In the genomic region with DNA sequence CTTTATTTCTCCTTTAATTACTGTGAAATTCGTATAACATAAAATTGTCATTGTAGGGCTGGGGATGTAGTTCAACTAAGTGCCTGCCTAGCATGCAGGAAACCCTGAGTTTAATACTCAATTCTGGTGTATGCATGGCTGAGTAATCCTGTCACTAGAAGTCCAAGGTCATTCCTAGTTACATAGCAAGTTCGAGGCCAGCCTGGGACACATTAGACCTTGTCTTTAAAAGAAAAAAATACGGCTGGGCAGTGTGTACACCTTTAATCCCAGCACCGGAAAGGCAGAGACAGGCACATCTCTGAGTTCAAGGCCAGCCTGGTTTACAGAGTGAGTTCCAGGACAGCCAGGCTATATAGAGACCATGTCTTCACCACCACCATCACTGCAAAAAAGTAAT, we compare ENCODE assay signal across 8 mouse cellular contexts. TPM values are rescaled to one million over a fixed set of nuclear protein-coding genes. Genes with fewer than 3 reads are reported as not detected.
A peak's percentile ranks its signal among the peaks of the same experiment; 100 is the strongest.
DNase-seq lines count a peak whose midpoint lies in the region; ATAC-seq and TF ChIP-seq lines count a peak whose summit lies in the region.

No protein-coding gene starts in this region.

- no peaks in the 10 kb centered on the region for H3K36me3 ChIP-seq in lung, embryonic 14.5 days (ENCODE audit: insufficient read depth)
- no peaks in the 10 kb centered on the region for H3K36me3 ChIP-seq in limb, embryonic 11.5 days (ENCODE audit: control insufficient read depth, insufficient read depth, low read length)
- H3K36me3 ChIP-seq in neural tube, embryonic 15.5 days = no peaks in the 10 kb centered on the region

- no peak overlapping the region for H3K27ac ChIP-seq in lung, embryonic 14.5 days (ENCODE audit: low read depth)
- H3K27ac ChIP-seq in limb, embryonic 11.5 days (replicated peaks; ENCODE audit: low read depth, low read length) = no peak overlapping the region
- peak overlapping the region; percentile 83 for H3K27ac ChIP-seq in neural tube, embryonic 15.5 days (replicated peaks)

- 52% methylated on average over 4 of the region's 4 CpGs for WGBS in lung, embryonic 14.5 days
- WGBS in limb, embryonic 11.5 days = 56% methylated on average over 4 of the region's 4 CpGs
- WGBS in neural tube, embryonic 15.5 days = 61% methylated on average over 4 of the region's 4 CpGs

- ATAC-seq in lung, embryonic 14.5 days (ENCODE audit: insufficient read depth) = no peak
- ATAC-seq in limb, embryonic 11.5 days (ENCODE audit: insufficient number of reproducible peaks, low FRiP score, low TSS enrichment, low read depth) = no peak
- no peak for ATAC-seq in neural tube, embryonic 15.5 days (ENCODE audit: low FRiP score)

- H3K4me3 ChIP-seq in lung, embryonic 14.5 days (ENCODE audit: low read depth, low read length) = peak overlapping the region; percentile 84
- peak overlapping the region; percentile 80 for H3K4me3 ChIP-seq in limb, embryonic 11.5 days (ENCODE audit: low read depth, low read length)
- H3K4me3 ChIP-seq in neural tube, embryonic 15.5 days (replicated peaks) = peak overlapping the region; percentile 91

- peak; percentile 46 to 81 for DNase-seq in adrenal gland, adult (ENCODE audit: inconsistent age in 2 of 2, low spot score in 1 of 2)
- no peak for DNase-seq in adrenal gland, postnatal 4 days (ENCODE audit: low spot score in 2 of 2)
- DNase-seq in lung, embryonic 14.5 days = no peak
- no peak for DNase-seq in lung, postnatal 4 days
- DNase-seq in limb, embryonic 11.5 days (ENCODE audit: low spot score) = no peak
- no peak for DNase-seq in spleen, postnatal 10 days (ENCODE audit: low spot score in 2 of 2)
- no peak for DNase-seq in layer of hippocampus, adult 11-12 months (ENCODE audit: low spot score)

- H3K27me3 ChIP-seq in lung, embryonic 14.5 days (ENCODE audit: insufficient read depth, low read length) = peaks cover 3% of the 10 kb centered on the region; the same call in 1 of the 2 replicates
- no peaks in the 10 kb centered on the region for H3K27me3 ChIP-seq in limb, embryonic 11.5 days (ENCODE audit: control insufficient read depth, insufficient read depth, low read length)
- H3K27me3 ChIP-seq in neural tube, embryonic 15.5 days (replicated peaks) = no peaks in the 10 kb centered on the region

- no peak for TF ChIP-seq CTCF in lung, embryonic 14.5 days (IDR thresholded peaks at IDR 0.05; ENCODE audit: low read depth)

- H3K4me2 ChIP-seq in lung, embryonic 14.5 days = peak overlapping the region; percentile 99
- H3K4me2 ChIP-seq in limb, embryonic 11.5 days (ENCODE audit: low read depth, severe bottlenecking) = peak overlapping the region; percentile 98
- H3K4me2 ChIP-seq in neural tube, embryonic 15.5 days = peak overlapping the region; percentile 98

- no peaks in the 10 kb centered on the region for H3K9me3 ChIP-seq in lung, embryonic 14.5 days (ENCODE audit: low read depth, low read length)
- no peaks in the 10 kb centered on the region for H3K9me3 ChIP-seq in limb, embryonic 11.5 days (ENCODE audit: control insufficient read depth, low read length)
- H3K9me3 ChIP-seq in neural tube, embryonic 15.5 days (replicated peaks) = no peaks in the 10 kb centered on the region

- peak overlapping the region; percentile 80 for H3K9ac ChIP-seq in lung, embryonic 14.5 days
- H3K9ac ChIP-seq in limb, embryonic 11.5 days (ENCODE audit: low read length) = no peak overlapping the region; the same call in 1 of the 2 replicates
- peak overlapping the region; percentile 91; the same call in 1 of the 2 replicates for H3K9ac ChIP-seq in neural tube, embryonic 15.5 days (replicated peaks)

- peaks cover 4% of the 10 kb centered on the region; the same call in 1 of the 2 replicates for H3K4me1 ChIP-seq in lung, embryonic 14.5 days (ENCODE audit: insufficient read depth)
- H3K4me1 ChIP-seq in limb, embryonic 11.5 days (ENCODE audit: control insufficient read depth, insufficient read depth, low read length) = no peaks in the 10 kb centered on the region; the same call in 1 of the 2 replicates
- peaks cover 21% of the 10 kb centered on the region for H3K4me1 ChIP-seq in neural tube, embryonic 15.5 days

RNA-seq across cellular contexts. Expression of gene Psen2, which starts 6.4 kb away (rescaled TPM):
- 10 to 100 TPM; 40.2 to 45.4 TPM for total RNA-seq in adrenal gland, postnatal 4 days (2021)
- 7.9 and 9.8 TPM in 2 replicates for polyA plus RNA-seq in lung, embryonic 14.5 days (2014; fragmentation: Nextera tagmentation; extraction: Ambion mirVana)
- polyA plus RNA-seq in limb, embryonic 11.5 days (2014; fragmentation: Nextera tagmentation; extraction: Ambion mirVana) = 7.4 and 8.3 TPM in 2 replicates
- 16.8 and 19.8 TPM in 2 replicates for polyA plus RNA-seq in neural tube, embryonic 15.5 days (2015; fragmentation: Nextera tagmentation; extraction: Ambion mirVana)

RNA-seq across cellular contexts. Expression of gene Coq8a, which starts 57.5 kb away (rescaled TPM):
- total RNA-seq in adrenal gland, postnatal 4 days (2021) = 100 to 1,000 TPM; 167 to 183 TPM
- 4.5 and 5.2 TPM in 2 replicates for polyA plus RNA-seq in lung, embryonic 14.5 days (2014; fragmentation: Nextera tagmentation; extraction: Ambion mirVana)
- 2.0 and 2.3 TPM in 2 replicates for polyA plus RNA-seq in limb, embryonic 11.5 days (2014; fragmentation: Nextera tagmentation; extraction: Ambion mirVana)
- 3.4 and 5.8 TPM in 2 replicates for polyA plus RNA-seq in neural tube, embryonic 15.5 days (2015; fragmentation: Nextera tagmentation; extraction: Ambion mirVana)

Comparison
In these comparisons a context has a peak if more than half of its experiments do, and no peak if none do; other contexts are left out.
1. DNase-seq: peak in adrenal gland, adult (2 of 2); none in adrenal gland, postnatal 4 days (0 of 2), lung, embryonic 14.5 days (single experiment), lung, postnatal 4 days (0 of 2), limb, embryonic 11.5 days (single experiment), spleen, postnatal 10 days (0 of 2) and layer of hippocampus, adult 11-12 months (single experiment).
2. Peak in every context shown above with its lines, with median percentiles within 50 percentile points of each other: H3K4me2 ChIP-seq and H3K4me3 ChIP-seq.